Mouse (Mus musculus) gastrocnemius, postnatal 4 days (tissue): ENCODE results near the gene Tha1. TPM values are rescaled to one million over a fixed set of nuclear protein-coding genes. Genes with fewer than 3 reads are reported as not detected.
"Not testable (repeated sequence)": the region's sequence is repeated elsewhere in the genome, so short reads cannot be mapped to it uniquely, and the experiment has no call there.

Experiments used
- DNase-seq, 2 experiments: peaks; one replicate each; pipeline ENCODE4 v3.0.0; 2021 to 2022; ENCODE audit warnings: low spot score in 2 of 2, mixed read lengths in 2 of 2
- total RNA-seq, 2 experiments: library from RNA; stranded (reverse); gene quantifications; 2 replicates each; pipeline ENCODE4 v1.2.3; 2021

Gene Tha1
- total RNA-seq, 2 experiments from 2014 or later, result 4.5 to 5.2 TPM

- DNase-seq, result no peak
Observed at GRCm38 (mm10) chr11:117852875-117853274, 20.4 kb downstream of the Tha1 start.

- DNase-seq, result peak; percentile 94 to 96
Observed at GRCm38 (mm10) chr11:117848985-117849671, 24.2 kb downstream of the Tha1 start, which contains the start of gene Birc5. Gene Birc5 (plus strand): TSS chr11:117849251.

GRCm38 (mm10) chr11:117848271-117848984, 24.9 kb downstream of the Tha1 start:
- DNase-seq, result peak in 1 of 2 experiments; percentile 52

GRCm38 (mm10) chr11:117847593-117848215, 25.6 kb downstream of the Tha1 start:
- DNase-seq, result no peak

- no peak for DNase-seq
Observed at GRCm38 (mm10) chr11:117846640-117847039, 26.6 kb downstream of the Tha1 start.

- DNase-seq, result no peak
Observed at GRCm38 (mm10) chr11:117845651-117846050, 27.6 kb downstream of the Tha1 start.

- no peak for DNase-seq
Observed at GRCm38 (mm10) chr11:117844997-117845396, 28.3 kb downstream of the Tha1 start.

- DNase-seq, result no peak
Observed at GRCm38 (mm10) chr11:117843434-117843833, 29.8 kb downstream of the Tha1 start.

- DNase-seq, result no peak
Observed at GRCm38 (mm10) chr11:117840910-117841309, 32.4 kb downstream of the Tha1 start.

GRCm38 (mm10) chr11:117839021-117839420, 34.3 kb downstream of the Tha1 start:
- DNase-seq, result no peak

GRCm38 (mm10) chr11:117838572-117838971, 34.7 kb downstream of the Tha1 start:
- DNase-seq, result no peak

GRCm38 (mm10) chr11:117836306-117836705, 37.0 kb downstream of the Tha1 start:
- no peak for DNase-seq

- DNase-seq, result no peak
Observed at GRCm38 (mm10) chr11:117834086-117834485, 39.2 kb downstream of the Tha1 start.

- not testable (repeated sequence) for DNase-seq
Observed at GRCm38 (mm10) chr11:117833509-117833908, 39.8 kb downstream of the Tha1 start.

- DNase-seq, result peak; percentile 75 to 84
Observed at GRCm38 (mm10) chr11:117832086-117832969, 41.0 kb downstream of the Tha1 start.

- DNase-seq, result no peak
Observed at GRCm38 (mm10) chr11:117830401-117830800, 42.9 kb downstream of the Tha1 start.

GRCm38 (mm10) chr11:117829671-117830215, 43.5 kb downstream of the Tha1 start:
- DNase-seq, result no peak

- peak in 1 of 2 experiments; percentile 66 for DNase-seq
Observed at GRCm38 (mm10) chr11:117828888-117829604, 44.2 kb downstream of the Tha1 start.

- DNase-seq, result peak in 1 of 2 experiments; percentile 45
Observed at GRCm38 (mm10) chr11:117828149-117828887, 45.0 kb downstream of the Tha1 start.
